Mouse (Mus musculus) ES-E14 (cell line): Measurements from ENCODE around the gene Dlec1. TPM values are rescaled to one million over a fixed set of nuclear protein-coding genes. Genes with fewer than 3 reads are reported as not detected.

Source experiments
- DNase-seq: peaks from one replicate; pipeline ENCODE4 v3.0.0-alpha.2; 2013; ENCODE audit warnings: low read depth, low spot score
- H3K27ac ChIP-seq: 2 replicates; pipeline ENCODE4 v1.5.1; 2012; ENCODE audit warnings: low read depth, mild to moderate bottlenecking, low read length, moderate library complexity, mixed read lengths; ENCODE audit not compliant: poor library complexity, insufficient read depth, severe bottlenecking
- H3K36me3 ChIP-seq: 2 replicates; pipeline ENCODE4 v1.6.1; 2012; ENCODE audit warnings: mild to moderate bottlenecking, low read length, moderate library complexity, mixed read lengths; ENCODE audit not compliant: control insufficient read depth, poor library complexity, insufficient read depth, severe bottlenecking
- H3K4me1 ChIP-seq, 2 experiments: fragments of 150-350 bp in 1 of 2; sonication (generic) in 1 of 2; 2 replicates each; pipeline ENCODE4 v1.6.1; 2012; ENCODE audit warnings: low read length in 2 of 2, mild to moderate bottlenecking in 1 of 2, mixed read lengths in 1 of 2; ENCODE audit not compliant: control insufficient read depth in 2 of 2, insufficient read depth in 2 of 2, poor library complexity in 1 of 2
- H3K4me3 ChIP-seq, 2 experiments: fragments of 150-350 bp in 1 of 2; sonication (generic) in 1 of 2; 2 replicates each; pipeline ENCODE4 v1.5.1; 2012; ENCODE audit warnings: low read length in 2 of 2, low read depth in 1 of 2, mild to moderate bottlenecking in 1 of 2, mixed read lengths in 1 of 2; ENCODE audit not compliant: insufficient read depth in 1 of 2, poor library complexity in 1 of 2, severe bottlenecking in 1 of 2
- H3K9ac ChIP-seq: 2 replicates; pipeline ENCODE4 v1.6.1; 2012; ENCODE audit warnings: low read depth, mild to moderate bottlenecking, low read length, mixed read lengths; ENCODE audit not compliant: poor library complexity, insufficient read depth, severe bottlenecking
- H3K9me3 ChIP-seq: fragments of 150-350 bp; sonication (generic); 2 replicates; pipeline ENCODE4 v1.6.1; 2012; ENCODE audit warnings: low read depth, mild to moderate bottlenecking, low read length; ENCODE audit not compliant: control insufficient read depth, insufficient read depth
- CHD2 ChIP-seq: IDR thresholded peaks from 2 replicates; pipeline ENCODE4 v1.6.1; 2014; ENCODE audit warnings: mild to moderate bottlenecking, low read depth, low read length, inconsistent platforms
- HCFC1 ChIP-seq: IDR thresholded peaks from 2 replicates; pipeline ENCODE4 v1.6.1; 2012; ENCODE audit warnings: low read length, inconsistent platforms, borderline replicate concordance; ENCODE audit not compliant: insufficient read depth
- MAFK ChIP-seq: IDR thresholded peaks from 2 replicates; pipeline ENCODE4 v1.6.1; 2014; ENCODE audit warnings: mild to moderate bottlenecking, low read depth, low read length, inconsistent platforms; ENCODE audit not compliant: insufficient read depth
- ZC3H11A ChIP-seq: IDR thresholded peaks from 2 replicates; pipeline ENCODE4 v1.6.1; 2012; ENCODE audit warnings: low read depth, mild to moderate bottlenecking, inconsistent platforms, low read length, borderline replicate concordance
- ZNF384 ChIP-seq: IDR thresholded peaks from 2 replicates; pipeline ENCODE4 v1.6.1; 2012; ENCODE audit warnings: low read depth, low read length, inconsistent platforms
- in situ Hi-C, 2 experiments: fragments of 600-800 bp; cut with MboI; formaldehyde crosslinking; loops; one replicate each; pipeline ENCODE4 v1.15.1; 2025; ENCODE audit warnings: low sequenced_read_pairs in 2 of 2, inconsistent platforms in 1 of 2; ENCODE audit not compliant: unreplicated experiment in 2 of 2
- total RNA-seq: library from RNA; depleted of rRNA; stranded (reverse); fragments of 300-350 nt; gene quantifications from 2 replicates; pipeline ENCODE4 v1.2.3, GENCODE M21; 2012

Gene Dlec1
- total RNA-seq, 1 experiment: 1.2 TPM

DNA sequence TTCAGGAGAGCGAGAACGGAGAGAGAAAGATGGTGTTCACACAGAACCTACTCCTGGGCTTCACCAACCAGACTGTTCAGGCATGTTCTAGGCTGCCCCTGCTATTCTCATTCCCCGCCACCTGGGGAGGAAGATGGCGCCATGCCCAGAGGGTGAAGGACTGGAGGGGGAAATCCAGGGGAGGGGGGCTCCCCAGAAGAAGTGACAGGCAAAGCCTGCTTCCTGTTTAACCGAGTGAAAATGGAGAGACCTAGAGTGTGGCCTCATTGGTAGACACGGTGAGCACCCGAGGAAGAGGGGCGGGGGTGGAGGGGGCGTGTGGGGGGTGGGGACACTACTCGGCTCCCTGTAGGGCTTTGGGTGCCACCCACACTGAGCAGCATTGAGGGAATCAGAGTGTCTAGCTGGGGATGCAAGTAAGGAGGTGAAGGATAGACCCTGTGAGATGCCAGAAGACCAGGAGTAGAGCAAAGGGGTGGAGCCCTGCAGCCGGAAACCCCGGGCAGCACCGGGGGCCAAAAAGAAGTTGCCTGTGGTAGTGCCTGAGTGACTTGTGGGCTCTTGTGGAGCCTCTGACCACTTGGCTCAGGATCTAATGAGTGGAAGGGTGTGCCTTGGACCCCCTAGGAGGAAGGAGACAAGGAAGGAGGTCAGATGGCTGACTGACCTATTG, 44.0 kb downstream of the Dlec1 start:
- Histone ChIP-seq H3K4me1 (peaks cover 0 to 5% of the 10 kb centered on the region in 2 experiments; a peak in 1 of 4 replicates), H3K9me3 (no peaks in the 10 kb centered on the region), H3K27ac (no peak overlapping the region), H3K36me3 (no peaks in the 10 kb centered on the region), H3K4me3 (no peak overlapping the region), H3K9ac (no peak overlapping the region)
- in situ Hi-C loops: no loop called here
- no peak for DNase-seq
- TF ChIP-seq MAFK (no peak), ZNF384 (no peak), CHD2 (no peak), HCFC1 (no peak), ZC3H11A (no peak)

DNA sequence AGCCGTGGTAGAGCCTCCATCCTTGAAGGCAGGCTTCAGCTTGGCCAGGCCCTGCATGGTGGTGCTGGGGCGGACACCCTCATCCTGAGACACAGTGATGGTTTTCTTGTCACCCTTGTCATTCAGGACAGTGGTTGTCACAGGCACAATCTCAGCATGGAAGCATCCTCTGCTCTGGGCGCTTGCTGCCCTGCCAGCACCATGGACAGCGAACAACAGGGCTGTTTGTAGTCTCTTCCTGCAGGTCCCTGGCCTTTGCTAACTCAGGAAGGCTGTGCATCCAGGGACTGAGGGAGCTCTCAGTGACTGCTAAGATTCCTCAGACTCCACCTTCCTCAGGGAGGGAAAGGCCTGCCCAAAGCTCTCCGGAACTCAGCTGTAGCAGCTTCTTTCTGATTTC, 47.3 kb downstream of the Dlec1 start:
- peaks cover 0 to 5% of the 10 kb centered on the region in 2 experiments; a peak in 1 of 4 replicates for H3K4me1 ChIP-seq
- no peak overlapping the region for H3K4me3 ChIP-seq
- peak; percentile 62 for DNase-seq
- TF ChIP-seq MAFK (no peak), CHD2 (no peak), HCFC1 (no peak), ZC3H11A (no peak; the same call in 1 of the 2 replicates), ZNF384 (no peak)
- in situ Hi-C loops: no loop called here
- no peak overlapping the region for H3K9ac ChIP-seq
- H3K9me3 ChIP-seq: no peaks in the 10 kb centered on the region
- no peak overlapping the region for H3K27ac ChIP-seq
- H3K36me3 ChIP-seq: no peaks in the 10 kb centered on the region

DNA sequence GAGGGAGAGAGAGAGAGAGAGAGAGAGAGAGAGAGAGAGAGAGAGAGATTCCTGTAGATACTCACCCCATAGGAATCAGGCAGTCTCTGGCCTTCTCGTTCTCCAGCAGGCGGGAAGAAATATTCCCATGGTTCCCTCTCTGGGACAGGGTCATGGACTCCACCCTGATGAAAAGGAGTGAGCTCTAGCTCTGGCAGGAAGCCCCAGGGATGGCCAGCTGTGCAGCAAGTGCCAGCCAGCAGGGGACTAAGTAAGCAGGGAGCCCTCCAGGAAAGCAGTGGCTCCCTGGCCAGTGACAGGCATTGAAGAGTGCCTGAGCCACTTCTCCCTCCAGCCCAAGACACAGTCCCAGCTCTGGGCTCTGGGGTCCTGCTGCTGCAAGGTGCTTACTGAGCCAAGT, 49.5 kb downstream of the Dlec1 start:
- Histone ChIP-seq H3K27ac (no peak overlapping the region), H3K36me3 (no peaks in the 10 kb centered on the region), H3K4me1 (peaks cover 0 to 3% of the 10 kb centered on the region in 2 experiments; a peak in 1 of 4 replicates), H3K4me3 (no peak overlapping the region), H3K9ac (no peak overlapping the region), H3K9me3 (no peaks in the 10 kb centered on the region)
- TF ChIP-seq ZNF384 (no peak), CHD2 (no peak), ZC3H11A (no peak), HCFC1 (no peak), MAFK (no peak)
- DNase-seq: no peak
- in situ Hi-C loops: no loop called here

DNA sequence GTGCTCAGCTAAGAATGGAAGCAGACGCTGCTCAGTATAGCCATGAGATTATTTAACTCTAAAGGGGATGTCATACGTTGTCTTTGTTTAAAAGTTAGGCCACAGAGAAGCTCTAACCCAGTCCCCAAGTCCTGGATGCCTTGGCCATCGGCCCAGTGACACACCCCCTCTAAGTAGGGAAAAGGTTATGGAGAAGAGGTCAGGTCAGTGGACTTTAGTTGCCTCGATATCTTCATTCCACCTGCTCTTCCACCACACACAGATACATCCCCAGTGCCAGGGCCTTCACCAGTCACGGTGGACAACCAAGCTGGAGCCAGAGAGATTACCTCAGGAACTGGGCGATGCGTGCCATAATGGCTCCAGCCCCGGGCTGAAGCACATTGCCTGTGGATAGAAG, 53.1 kb downstream of the Dlec1 start:
- no peak overlapping the region for H3K27ac ChIP-seq
- no peaks in the 10 kb centered on the region for H3K9me3 ChIP-seq
- H3K36me3 ChIP-seq: no peaks in the 10 kb centered on the region
- H3K4me1 ChIP-seq: peaks cover 0 to 3% of the 10 kb centered on the region in 2 experiments; a peak in 1 of 4 replicates
- no peak for DNase-seq
- in situ Hi-C loops: no loop called here
- TF ChIP-seq ZNF384: no peak
- TF ChIP-seq ZC3H11A: no peak
- no peak for TF ChIP-seq CHD2
- TF ChIP-seq MAFK: no peak
- TF ChIP-seq HCFC1: no peak
- H3K4me3 ChIP-seq: no peak overlapping the region
- H3K9ac ChIP-seq: no peak overlapping the region
